Comparison of ENCODE assay signal across 1 mouse cellular context in the genomic region with DNA sequence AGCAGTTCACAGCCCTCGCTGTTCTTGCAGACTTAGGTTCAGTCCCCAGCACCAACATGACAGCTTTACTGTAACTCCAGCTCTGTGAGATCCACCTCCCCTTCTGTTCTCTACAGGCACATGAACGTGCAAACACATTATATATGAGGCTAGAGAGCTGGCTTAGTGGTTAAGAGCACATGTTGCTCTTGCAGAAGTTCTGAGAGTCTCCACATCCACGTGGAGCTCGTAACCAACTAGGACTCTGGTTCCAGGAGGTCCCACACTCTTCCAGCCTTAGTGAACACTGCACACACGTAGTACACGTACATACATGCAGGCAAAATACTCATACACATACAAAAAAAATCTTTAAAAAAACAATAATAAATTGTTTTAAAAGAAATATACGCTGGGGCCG.
TF ChIP-seq lines count a peak whose summit lies in the region.

No protein-coding gene starts in this region.

TF ChIP-seq in CH12.LX, 34 proteins besides CTCF, POLR2A, EP300 and RAD21 (continued from another document):
- no peak for TF ChIP-seq MAFK (IDR thresholded peaks at IDR 0.05; ENCODE audit: insufficient replicate concordance, low read length)
- TF ChIP-seq TCF12 (IDR thresholded peaks at IDR 0.05; ENCODE audit: low read depth, low read length), result no peak
- TF ChIP-seq ETS1 (conservative IDR thresholded peaks at IDR 0.05; ENCODE audit: low read depth, low read length), result no peak
- no peak for TF ChIP-seq MEF2A (IDR thresholded peaks at IDR 0.05; ENCODE audit: borderline replicate concordance, low read depth, low read length)
- no peak for TF ChIP-seq ZNF384 (IDR thresholded peaks at IDR 0.05; ENCODE audit: low read depth, low read length)
- TF ChIP-seq KAT2A (IDR thresholded peaks at IDR 0.05; ENCODE audit: insufficient replicate concordance, low read length), result no peak
- no peak for TF ChIP-seq TBP (conservative IDR thresholded peaks at IDR 0.05; ENCODE audit: low read depth, low read length)
- no peak for TF ChIP-seq IRF4 (IDR thresholded peaks at IDR 0.05; ENCODE audit: low read depth, low read length)
- no peak for TF ChIP-seq SMC3 (IDR thresholded peaks at IDR 0.05; ENCODE audit: low read depth, low read length)
- peak; percentile 84 for TF ChIP-seq MAX (IDR thresholded peaks at IDR 0.05; ENCODE audit: low read length)
- peak; percentile 96 for TF ChIP-seq MYC (IDR thresholded peaks at IDR 0.05; ENCODE audit: low read depth, low read length)
- TF ChIP-seq MXI1 (IDR thresholded peaks at IDR 0.05; ENCODE audit: low read depth, low read length), result peak; percentile 85
- TF ChIP-seq HCFC1 (IDR thresholded peaks at IDR 0.05; ENCODE audit: low read depth, low read length), result no peak
- TF ChIP-seq ELF1 (IDR thresholded peaks at IDR 0.05; ENCODE audit: low read depth, low read length), result no peak
- no peak for TF ChIP-seq ZC3H11A (IDR thresholded peaks at IDR 0.05; ENCODE audit: low read depth, low read length)
- no peak for TF ChIP-seq PAX5 (IDR thresholded peaks at IDR 0.05; ENCODE audit: low read length)
- TF ChIP-seq BHLHE40 (IDR thresholded peaks at IDR 0.05; ENCODE audit: low read depth, low read length), result 0 out of 2 replicates have a peak, but pooled peaks have one; percentile 34
- TF ChIP-seq CHD2 (IDR thresholded peaks at IDR 0.05; ENCODE audit: low read length), result no peak
- TF ChIP-seq POLR2AphosphoS2 (IDR thresholded peaks at IDR 0.05; ENCODE audit: low read depth, low read length), result no peak
- no peak for TF ChIP-seq USF1 (IDR thresholded peaks at IDR 0.05; ENCODE audit: low read depth, low read length)
